Mouse (Mus musculus) stomach, postnatal 0 days (tissue): Measurements from ENCODE around the gene Hist1h4b.

Experiments used
- CTCF ChIP-seq: IDR thresholded peaks from 2 replicates; pipeline ENCODE4 v1.5.1; 2016; ENCODE audit warnings: antibody characterized with exemption, low read depth, mild to moderate bottlenecking, moderate library complexity
- EP300 ChIP-seq: optimal IDR thresholded peaks from 2 replicates; pipeline ENCODE3; 2016; ENCODE audit warnings: antibody characterized with exemption

DNA sequence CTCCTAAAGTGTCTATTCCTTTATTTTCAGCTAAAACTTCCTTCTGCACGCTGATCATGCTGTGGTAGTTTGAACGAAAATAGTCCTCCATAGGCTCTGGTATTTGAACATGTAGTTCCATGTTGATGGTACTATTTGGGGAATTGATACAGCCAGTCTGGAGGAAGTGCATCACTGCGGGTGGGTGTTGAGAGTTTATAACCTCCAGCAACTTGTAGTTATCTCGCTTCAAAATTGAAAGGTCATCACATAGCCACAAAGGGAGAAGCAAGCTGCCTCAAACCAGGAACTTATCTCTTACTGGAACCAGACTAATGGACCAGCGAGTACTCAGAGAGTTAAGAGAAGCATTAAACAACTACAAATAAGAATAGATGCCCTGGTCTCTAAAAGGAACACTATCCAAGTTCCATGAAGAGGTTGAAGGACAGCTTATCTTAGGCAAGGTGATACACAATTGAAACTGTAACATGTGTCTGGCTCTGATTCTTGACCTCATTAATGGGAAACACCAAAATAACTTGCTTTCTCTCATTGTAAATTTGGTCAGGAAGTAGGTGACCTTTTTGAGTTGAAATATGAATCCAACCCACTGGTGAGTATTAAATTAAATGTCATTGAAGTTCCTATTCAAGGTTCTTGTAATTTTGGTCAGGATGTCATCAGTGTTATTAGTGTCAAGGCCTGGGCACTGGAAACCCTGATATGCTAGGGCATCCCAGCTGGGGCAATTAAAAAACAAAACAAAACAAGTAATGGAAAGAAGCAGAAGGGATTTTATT, 40.4 kb upstream of the Hist1h4b start:
- TF ChIP-seq CTCF (no peak), EP300 (no peak)
